Mouse (Mus musculus) kidney, postnatal 14 days (tissue): Measurements from ENCODE around the gene Ttc25.
"Not testable (repeated sequence)": the region's sequence is repeated elsewhere in the genome, so short reads cannot be mapped to it uniquely, and the experiment has no call there.

Experiments used
- DNase-seq: peaks from one replicate; pipeline ENCODE4 v3.0.0; 2022; ENCODE audit warnings: mixed read lengths

The Ttc25 gene

DNA sequence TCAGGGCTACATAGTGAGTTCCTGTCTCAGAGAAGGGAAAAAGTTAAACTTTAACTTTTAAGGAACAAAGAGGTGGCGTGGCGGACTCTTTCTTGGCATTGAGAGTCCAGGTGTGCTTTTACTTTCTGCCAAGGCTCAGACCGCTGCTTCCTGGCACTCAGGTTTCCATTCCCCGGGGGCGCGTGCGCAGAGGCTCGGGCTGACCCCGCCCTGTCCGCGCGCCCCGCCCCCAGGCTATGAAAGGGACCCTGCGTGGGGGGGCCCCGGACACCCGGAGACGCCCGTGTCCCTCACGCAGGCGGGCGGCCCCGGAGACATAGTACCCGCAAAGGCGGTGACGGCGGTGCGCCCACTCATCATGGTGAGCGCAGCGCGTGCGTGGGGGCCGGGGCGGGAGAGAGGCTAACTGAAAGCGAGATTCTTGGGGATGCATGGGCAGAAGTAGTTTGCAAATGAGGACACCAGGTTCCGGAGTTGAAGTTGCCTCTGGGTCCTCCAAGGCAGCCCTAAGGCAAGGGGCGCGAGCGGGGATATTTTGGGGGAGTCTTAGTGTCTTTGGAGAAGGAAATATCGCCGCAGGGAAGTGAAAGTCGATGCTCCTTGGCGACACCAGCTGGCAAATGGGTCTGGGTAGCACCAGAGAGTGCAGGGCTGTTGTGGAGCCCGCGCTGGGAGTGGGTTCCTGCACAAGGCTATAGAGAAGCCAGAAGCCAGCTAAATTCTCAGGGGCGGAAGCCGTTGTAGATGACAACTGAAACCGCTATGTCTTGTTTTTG is 29.5 kb downstream of the Ttc25 start, which contains the start of gene Cnp:
TSS of gene Cnp (plus strand) at position 197 of the 776 bp plus-strand sequence.
- peak; percentile 89 for DNase-seq

DNA sequence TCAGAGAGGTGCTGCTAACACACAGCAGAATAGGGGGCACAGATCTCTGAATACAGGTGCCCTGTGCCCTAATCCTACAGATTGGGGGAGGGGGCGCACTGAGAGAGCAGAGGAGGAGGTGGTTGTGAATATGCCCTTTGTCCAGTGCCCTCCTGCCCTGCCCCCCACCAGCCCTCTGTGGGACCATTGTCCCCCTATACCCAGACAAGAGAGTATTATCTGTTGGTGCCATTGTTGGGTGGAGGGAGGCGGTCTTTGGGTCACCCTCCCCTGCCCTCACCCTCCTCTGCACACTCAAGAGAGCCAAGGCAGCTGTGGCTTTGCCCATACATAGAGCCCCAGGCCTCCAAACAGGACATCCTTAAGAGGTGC is 30.1 kb downstream of the Ttc25 start:
- no peak for DNase-seq

- no peak for DNase-seq
These were observed 30.8 kb downstream of the Ttc25 start for GRCm38 (mm10) chr11:100576256-100576655.

- no peak for DNase-seq
These were observed 32.6 kb downstream of the Ttc25 start for GRCm38 (mm10) chr11:100577852-100578599.

DNA sequence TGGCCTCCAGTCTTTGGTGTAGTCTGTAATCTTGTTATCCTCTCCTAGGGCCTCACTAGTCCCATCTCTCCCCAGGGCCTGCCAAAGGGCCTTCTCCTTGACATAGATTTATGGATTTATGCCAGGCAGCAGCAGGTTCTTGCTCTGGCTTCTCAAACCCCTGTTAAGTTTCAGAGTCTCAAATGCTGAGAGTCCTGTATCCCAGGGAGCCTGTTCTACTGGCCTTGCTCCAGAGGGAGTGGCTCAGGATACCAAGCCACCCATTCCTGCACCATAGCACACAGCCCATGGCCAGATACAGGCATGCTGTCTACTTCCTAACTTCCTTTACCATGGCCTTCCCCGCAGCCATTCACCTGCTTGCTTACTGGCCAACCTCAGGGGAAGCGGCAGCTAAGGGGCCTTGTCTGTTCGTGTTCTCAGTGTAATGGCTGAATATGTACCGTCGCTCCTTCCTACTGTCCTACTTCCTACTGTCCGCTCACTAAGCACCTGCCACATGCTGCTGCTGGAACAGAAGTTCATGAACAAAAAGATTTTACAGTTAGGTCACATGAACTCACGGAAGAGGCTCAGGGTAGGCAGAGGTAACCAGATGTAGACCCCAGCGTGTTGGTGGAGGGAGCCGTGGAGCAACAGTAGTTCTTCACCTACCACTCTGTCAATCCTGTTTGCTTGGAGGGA is 33.9 kb downstream of the Ttc25 start:
- DNase-seq, result no peak

DNA sequence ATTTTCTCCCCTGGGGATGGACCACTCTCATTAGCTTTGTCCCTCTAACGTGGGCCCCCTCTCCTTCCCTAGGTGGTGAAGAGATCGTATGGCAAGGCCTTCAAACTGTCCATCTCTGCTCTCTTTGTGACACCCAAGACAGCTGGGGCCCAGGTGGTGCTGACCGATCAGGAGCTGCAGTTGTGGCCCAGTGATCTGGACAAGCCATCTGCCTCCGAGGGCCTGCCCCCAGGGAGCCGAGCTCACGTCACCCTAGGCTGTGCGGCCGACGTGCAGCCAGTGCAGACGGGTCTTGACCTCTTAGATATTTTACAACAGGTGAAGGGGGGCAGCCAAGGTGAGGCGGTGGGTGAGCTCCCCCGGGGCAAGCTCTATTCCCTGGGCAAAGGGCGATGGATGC is 34.9 kb downstream of the Ttc25 start:
- DNase-seq, result no peak

DNA sequence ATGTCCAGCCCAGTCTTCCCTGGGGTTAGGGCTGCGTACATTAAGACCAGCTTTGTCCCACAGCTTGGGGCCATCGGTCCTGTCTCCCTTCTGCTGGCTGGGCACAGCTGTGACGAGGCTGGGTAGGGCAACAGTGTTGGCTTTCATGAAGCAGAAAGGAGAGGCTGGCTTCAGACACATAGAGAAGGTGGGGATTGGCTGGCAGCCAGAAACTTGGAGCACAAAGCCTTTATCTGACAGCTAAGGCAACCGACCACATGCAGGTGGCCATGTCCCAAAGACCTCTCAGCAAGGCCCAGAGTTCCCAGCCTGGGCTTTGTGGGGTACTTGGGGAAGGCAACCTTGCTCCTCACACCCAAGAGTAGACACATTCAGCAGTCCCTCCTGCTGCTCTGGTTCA is 36.3 kb downstream of the Ttc25 start:
- no peak for DNase-seq

DNA sequence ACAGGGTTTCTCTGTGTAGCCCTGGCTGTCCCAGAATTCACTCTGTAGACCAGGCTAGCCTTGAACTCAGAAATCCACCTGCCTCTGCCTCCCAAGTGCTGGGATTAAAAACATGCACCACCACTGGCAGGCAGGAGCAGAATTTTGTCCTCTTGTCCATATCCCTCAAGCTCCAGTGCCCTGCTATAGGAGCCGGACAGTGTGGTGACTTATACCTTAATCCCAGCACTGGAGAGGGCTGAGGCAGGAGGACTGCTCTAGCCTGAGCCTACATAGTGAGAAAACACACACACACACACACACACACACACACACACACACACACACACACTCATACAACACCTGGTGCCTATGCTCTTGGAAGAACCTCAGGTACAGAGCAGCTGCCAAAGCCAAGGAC is 37.0 kb downstream of the Ttc25 start:
- not testable (repeated sequence) for DNase-seq

DNA sequence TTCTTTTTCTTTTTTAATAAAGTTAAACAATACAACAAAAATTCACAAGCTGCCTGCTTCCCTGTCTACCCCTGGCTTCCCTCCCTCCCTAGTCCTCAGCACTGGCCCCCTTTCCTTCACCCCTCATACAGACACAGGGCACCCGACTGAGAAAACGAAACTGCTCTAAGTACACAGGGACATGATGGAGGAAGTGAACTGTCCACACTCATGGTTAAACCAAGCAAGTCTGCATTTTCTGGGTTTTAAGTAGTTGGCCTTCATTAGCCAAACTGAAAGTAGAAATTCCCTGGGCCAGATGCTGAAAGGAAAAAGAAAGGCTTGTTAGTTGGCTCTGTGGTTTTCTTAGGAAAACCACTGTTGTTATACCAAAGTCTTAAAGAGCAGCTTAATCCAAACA is 37.4 kb downstream of the Ttc25 start:
- DNase-seq, result no peak

GRCm38 (mm10) chr11:100584561-100584961 is 39.2 kb downstream of the Ttc25 start:
- DNase-seq, result no peak

GRCm38 (mm10) chr11:100585148-100585547 is 39.7 kb downstream of the Ttc25 start:
- no peak for DNase-seq

DNA sequence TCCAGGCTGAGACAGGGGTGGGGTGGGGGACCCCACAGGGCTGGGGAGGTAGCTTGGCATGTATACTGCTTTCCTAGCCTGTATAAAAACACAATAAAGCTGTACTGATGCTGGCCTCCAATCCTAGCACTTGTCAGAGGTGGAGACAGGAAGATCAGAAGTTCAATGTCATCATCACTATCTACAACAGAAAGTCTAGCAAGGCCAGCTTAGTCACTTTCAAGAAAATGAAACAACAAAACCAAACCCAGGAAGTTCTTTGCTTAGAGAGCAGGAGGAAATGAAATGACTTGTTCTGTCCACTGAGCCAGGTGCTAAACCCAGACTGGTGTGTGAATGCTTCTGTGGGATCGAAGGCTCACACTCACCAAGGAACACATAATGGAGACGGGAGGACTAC is 43.1 kb downstream of the Ttc25 start:
- DNase-seq, result no peak

- DNase-seq, result no peak
These were observed 47.1 kb downstream of the Ttc25 start for GRCm38 (mm10) chr11:100592346-100593046.

DNA sequence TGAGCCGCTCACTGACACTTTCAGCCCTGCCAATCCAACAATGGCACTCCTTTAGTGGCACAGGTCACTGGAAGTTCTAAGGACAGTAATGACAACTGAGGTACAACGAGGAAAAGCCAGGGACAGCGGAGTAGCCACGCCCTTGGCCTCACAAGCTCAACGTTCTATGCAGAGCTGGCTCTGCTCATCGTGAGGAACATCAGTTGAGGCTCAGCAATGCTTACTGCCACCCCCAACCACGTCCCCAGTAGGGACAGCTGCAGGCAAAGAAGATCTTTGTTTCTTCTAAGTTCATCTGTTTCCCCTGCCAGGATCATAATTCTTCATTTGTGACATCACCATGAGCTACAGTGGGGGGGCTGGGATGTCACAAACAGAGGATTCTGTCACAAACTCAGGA is 49.2 kb downstream of the Ttc25 start:
- no peak for DNase-seq

- no peak for DNase-seq
These were observed 50.1 kb downstream of the Ttc25 start for GRCm38 (mm10) chr11:100595533-100595932.

DNA sequence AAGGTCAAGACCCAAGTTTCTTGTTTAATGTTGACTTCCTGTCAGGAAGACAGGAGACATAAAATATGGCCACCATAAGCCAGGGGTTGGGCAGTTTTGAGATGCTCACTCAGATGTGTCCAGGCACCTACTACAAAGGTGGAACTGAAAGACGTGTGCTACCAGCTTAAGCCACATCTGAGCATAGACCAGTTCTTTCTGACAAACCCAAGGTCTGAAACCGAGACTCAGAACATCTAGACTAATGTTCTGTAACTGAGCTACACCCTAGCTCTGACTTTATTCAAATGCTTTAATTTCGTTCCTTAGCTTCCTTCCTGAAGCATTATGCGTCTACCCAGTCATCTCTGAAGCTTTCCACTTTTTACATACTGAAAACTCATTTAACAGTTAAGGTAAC is 52.7 kb downstream of the Ttc25 start:
- DNase-seq, result no peak

- no peak for DNase-seq
These were observed 56.0 kb downstream of the Ttc25 start for GRCm38 (mm10) chr11:100601372-100601771.

DNA sequence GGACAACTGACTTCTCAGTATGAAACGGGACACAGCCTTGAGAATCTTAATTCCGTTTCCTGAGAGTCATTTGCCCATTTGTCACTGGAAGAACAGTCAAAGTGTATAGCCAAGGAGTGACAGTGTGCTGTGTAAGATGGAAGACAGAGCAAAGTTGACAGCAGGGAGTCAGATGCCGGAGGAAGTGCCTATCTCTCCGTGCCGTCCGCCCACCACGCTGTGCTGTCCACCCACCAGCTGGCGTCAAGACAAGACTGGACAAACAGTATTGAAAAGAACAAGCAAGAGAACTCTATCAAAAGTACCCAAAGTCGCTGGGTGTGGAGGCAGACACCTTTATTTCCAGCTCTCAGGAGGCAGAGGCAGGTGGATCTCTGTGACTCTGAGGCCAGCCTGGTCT is 57.7 kb downstream of the Ttc25 start:
- no peak for DNase-seq

- no peak for DNase-seq
These were observed 58.4 kb downstream of the Ttc25 start for GRCm38 (mm10) chr11:100603813-100604212.

DNA sequence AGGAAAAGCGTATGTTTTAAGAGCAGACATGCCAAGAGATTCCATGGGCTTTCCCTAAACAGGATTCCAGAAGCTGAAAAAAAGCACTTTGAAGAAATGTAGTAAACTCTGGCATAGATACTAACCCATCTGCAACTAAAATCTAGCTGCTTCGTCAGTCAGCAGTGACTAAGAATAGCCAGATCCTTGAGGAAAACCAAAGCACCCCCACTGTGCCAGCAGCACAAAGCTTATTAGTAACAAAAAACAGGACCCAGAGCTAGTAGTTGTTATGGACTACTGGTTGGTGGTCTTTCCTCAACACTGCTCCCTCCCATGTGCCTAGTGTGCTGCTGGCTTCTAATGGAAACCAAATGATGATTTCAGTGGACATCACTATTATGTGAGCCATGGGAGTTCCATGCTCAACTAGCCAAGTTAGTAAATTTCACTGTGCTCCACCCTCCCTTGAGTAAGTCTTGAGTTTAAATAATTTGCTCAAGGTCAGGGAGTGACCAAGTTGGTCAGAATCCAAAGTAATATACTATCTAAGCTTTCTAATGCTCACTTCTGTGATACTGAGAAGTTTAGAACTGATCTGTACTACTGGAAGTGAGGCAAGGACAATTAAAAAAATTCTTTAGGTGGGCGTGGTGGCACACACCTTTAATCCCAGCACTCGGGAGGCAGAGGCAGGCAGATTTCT is 59.1 kb downstream of the Ttc25 start:
- no peak for DNase-seq

DNA sequence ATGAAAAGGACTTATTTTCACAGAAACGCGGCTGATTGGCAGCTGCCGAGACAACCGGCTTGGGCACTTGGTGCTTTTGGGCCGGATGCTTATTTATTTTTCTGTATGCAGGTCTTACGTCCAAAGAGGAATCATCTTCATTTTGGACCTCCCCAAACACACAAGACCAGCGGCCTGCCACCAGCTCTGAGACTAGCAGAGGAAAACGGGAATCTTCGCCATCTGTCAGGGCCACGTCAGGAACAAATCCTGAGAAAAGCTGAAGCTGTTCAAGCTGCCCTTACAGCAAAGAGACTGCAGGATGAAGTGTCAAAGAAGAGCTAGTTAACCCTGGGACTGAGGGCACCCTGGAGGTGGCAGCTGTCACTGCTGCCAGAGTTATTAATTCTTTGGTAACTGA is 60.0 kb downstream of the Ttc25 start:
- DNase-seq, result no peak

- no peak for DNase-seq
These were observed 61.7 kb downstream of the Ttc25 start for GRCm38 (mm10) chr11:100607121-100607520.

DNA sequence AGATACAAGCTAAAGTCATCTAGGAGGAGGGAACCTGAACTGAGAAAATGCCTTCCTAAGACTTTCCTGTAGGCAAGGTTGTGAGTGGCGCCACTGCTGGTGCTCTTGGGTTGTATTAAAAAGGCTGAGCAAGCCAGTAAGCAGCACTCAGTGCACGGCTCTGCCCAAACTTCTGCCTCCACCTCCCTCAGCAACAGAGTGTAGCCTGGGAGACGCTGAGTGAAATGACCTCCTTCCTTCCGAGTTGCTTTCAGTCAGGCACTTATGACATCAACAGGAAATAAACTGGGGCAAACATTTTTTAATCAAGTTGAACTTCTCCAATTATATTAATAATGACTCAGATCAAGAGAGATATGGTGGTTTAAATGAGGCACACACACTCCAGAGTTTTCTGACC is 63.4 kb downstream of the Ttc25 start:
- peak; percentile 21 for DNase-seq
